ENCODE assay signal across 25 mouse cellular contexts in the genomic region with DNA sequence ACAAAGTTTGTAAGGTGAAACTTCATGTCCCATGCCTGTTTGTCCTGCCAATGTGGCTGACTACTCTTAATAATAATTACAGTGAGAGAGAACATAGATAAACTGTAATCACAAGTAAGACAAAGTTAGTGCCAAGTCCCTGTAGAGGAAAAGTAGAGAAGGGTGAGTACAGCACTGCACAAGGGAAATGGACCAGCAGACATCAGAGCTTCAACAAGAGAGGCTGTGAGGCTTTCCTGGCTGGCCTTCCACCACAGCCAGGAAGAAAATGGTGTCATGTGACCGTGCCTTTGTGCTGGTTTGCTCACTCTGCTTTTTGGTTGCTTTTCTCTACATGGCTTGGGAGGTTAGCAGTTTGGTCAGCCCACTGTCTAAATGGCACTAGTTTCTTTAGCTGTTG. TPM values are rescaled to one million over a fixed set of nuclear protein-coding genes. Genes with fewer than 3 reads are reported as not detected.
A peak's percentile ranks its signal among the peaks of the same experiment; 100 is the strongest.
DNase-seq lines count a peak whose midpoint lies in the region; ATAC-seq and TF ChIP-seq lines count a peak whose summit lies in the region.
"Had no signal": no experiment of that assay in that cellular context is flagged by ENCODE, and none has a peak within 500 bp of the region (broad histone marks: within the 10 kb centered on the region; RNA-seq: fewer than 3 reads in every experiment).

No protein-coding gene starts in this region.

- DNase-seq in cerebellum, adult 18-20 months = no peak
- peak; percentile 7 for DNase-seq in midbrain, postnatal 0 days (ENCODE audit: low spot score)
- no peak for DNase-seq in right cerebral cortex, postnatal 25 days
- DNase-seq: adrenal gland, postnatal 10 days; B cell, adult 2 months; cerebellum, adult 2 months; cerebellum, postnatal 14 days; embryo, embryonic 11 days; gastrocnemius, postnatal 14 days; heart, postnatal 36 days; kidney, adult 11 months had no signal

- TF ChIP-seq CTCF in midbrain, postnatal 0 days (IDR thresholded peaks at IDR 0.05) = no peak

- H3K4me1 ChIP-seq in hindbrain, embryonic 15.5 days (replicated peaks) = no peaks in the 10 kb centered on the region
- no peaks in the 10 kb centered on the region for H3K4me1 ChIP-seq in hindbrain, embryonic 13.5 days (replicated peaks)
- H3K4me1 ChIP-seq in midbrain, postnatal 0 days (ENCODE audit: insufficient read depth, low read length) = no peaks in the 10 kb centered on the region
- H3K4me1 ChIP-seq in midbrain, embryonic 15.5 days = no peaks in the 10 kb centered on the region
- H3K4me1 ChIP-seq: embryonic facial prominence, embryonic 15.5 days; forebrain, embryonic 10.5 days; forebrain, embryonic 15.5 days; heart, embryonic 12.5 days; hindbrain, embryonic 12.5 days had no signal

- H3K4me2 ChIP-seq in hindbrain, embryonic 15.5 days = no peak overlapping the region
- H3K4me2 ChIP-seq in hindbrain, embryonic 13.5 days = no peak overlapping the region
- no peak overlapping the region for H3K4me2 ChIP-seq in midbrain, postnatal 0 days (ENCODE audit: low read depth, low read length, poor library complexity, severe bottlenecking)
- H3K4me2 ChIP-seq in midbrain, embryonic 15.5 days = no peak overlapping the region
- H3K4me2 ChIP-seq: embryonic facial prominence, embryonic 15.5 days; forebrain, embryonic 15.5 days; heart, embryonic 12.5 days; hindbrain, embryonic 12.5 days had no signal

- no peaks in the 10 kb centered on the region for H3K9me3 ChIP-seq in hindbrain, embryonic 15.5 days
- no peaks in the 10 kb centered on the region for H3K9me3 ChIP-seq in hindbrain, embryonic 13.5 days
- H3K9me3 ChIP-seq in midbrain, postnatal 0 days (ENCODE audit: low read length) = no peaks in the 10 kb centered on the region
- no peaks in the 10 kb centered on the region for H3K9me3 ChIP-seq in midbrain, embryonic 15.5 days
- H3K9me3 ChIP-seq: embryonic facial prominence, embryonic 15.5 days; forebrain, embryonic 10.5 days; forebrain, embryonic 15.5 days; G1E; heart, embryonic 12.5 days; hindbrain, embryonic 12.5 days had no signal

- no peak overlapping the region for H3K9ac ChIP-seq in hindbrain, embryonic 15.5 days
- H3K9ac ChIP-seq in hindbrain, embryonic 13.5 days = no peak overlapping the region
- no peak overlapping the region for H3K9ac ChIP-seq in midbrain, postnatal 0 days (replicated peaks; ENCODE audit: low read length, poor library complexity, severe bottlenecking)
- no peak overlapping the region for H3K9ac ChIP-seq in midbrain, embryonic 15.5 days
- H3K9ac ChIP-seq: embryonic facial prominence, embryonic 15.5 days; forebrain, embryonic 15.5 days; heart, embryonic 12.5 days; hindbrain, embryonic 12.5 days had no signal

- no peaks in the 10 kb centered on the region for H3K36me3 ChIP-seq in hindbrain, embryonic 15.5 days
- H3K36me3 ChIP-seq in hindbrain, embryonic 13.5 days = no peaks in the 10 kb centered on the region
- H3K36me3 ChIP-seq in midbrain, postnatal 0 days (ENCODE audit: insufficient read depth, low read length) = no peaks in the 10 kb centered on the region
- no peaks in the 10 kb centered on the region for H3K36me3 ChIP-seq in midbrain, embryonic 15.5 days (replicated peaks)
- H3K36me3 ChIP-seq: embryonic facial prominence, embryonic 15.5 days; forebrain, embryonic 10.5 days; forebrain, embryonic 15.5 days; G1E; heart, embryonic 12.5 days; hindbrain, embryonic 12.5 days had no signal

- ATAC-seq in cerebellum, adult (ENCODE audit: insufficient number of reproducible peaks, low FRiP score, low TSS enrichment) = 0 out of 2 replicates have a peak, but pooled peaks have one; percentile 45
- 0 out of 2 replicates have a peak, but pooled peaks have one; percentile 45 for ATAC-seq in hindbrain, embryonic 15.5 days (ENCODE audit: low FRiP score, low read depth)
- no peak for ATAC-seq in hindbrain, embryonic 13.5 days (ENCODE audit: low FRiP score)
- no peak for ATAC-seq in midbrain, postnatal 0 days (ENCODE audit: low FRiP score)
- no peak for ATAC-seq in midbrain, embryonic 15.5 days (replicated peaks)
- ATAC-seq: CD4-positive, CD25-positive, alpha-beta regulatory T cell, adult 4 months; forebrain, embryonic 15.5 days had no signal

- no peaks in the 10 kb centered on the region for H3K27me3 ChIP-seq in hindbrain, embryonic 15.5 days
- no peaks in the 10 kb centered on the region for H3K27me3 ChIP-seq in hindbrain, embryonic 13.5 days
- no peaks in the 10 kb centered on the region for H3K27me3 ChIP-seq in midbrain, postnatal 0 days (ENCODE audit: insufficient read depth, low read length)
- H3K27me3 ChIP-seq in midbrain, embryonic 15.5 days (replicated peaks) = no peaks in the 10 kb centered on the region
- H3K27me3 ChIP-seq: embryonic facial prominence, embryonic 15.5 days; forebrain, embryonic 15.5 days; heart, embryonic 12.5 days; hindbrain, embryonic 12.5 days had no signal

- H3K27ac ChIP-seq in hindbrain, embryonic 15.5 days (replicated peaks) = no peak overlapping the region
- no peak overlapping the region for H3K27ac ChIP-seq in hindbrain, embryonic 13.5 days
- no peak overlapping the region for H3K27ac ChIP-seq in midbrain, postnatal 0 days (ENCODE audit: low read depth, low read length)
- H3K27ac ChIP-seq in midbrain, embryonic 15.5 days = no peak overlapping the region
- H3K27ac ChIP-seq: embryonic facial prominence, embryonic 15.5 days; forebrain, embryonic 10.5 days; forebrain, embryonic 15.5 days; hindbrain, embryonic 12.5 days had no signal

- H3K4me3 ChIP-seq in hindbrain, embryonic 15.5 days = no peak overlapping the region
- H3K4me3 ChIP-seq in hindbrain, embryonic 13.5 days = no peak overlapping the region
- H3K4me3 ChIP-seq in midbrain, postnatal 0 days (ENCODE audit: low read depth, low read length) = no peak overlapping the region
- no peak overlapping the region for H3K4me3 ChIP-seq in midbrain, embryonic 15.5 days
- H3K4me3 ChIP-seq: embryonic facial prominence, embryonic 15.5 days; erythroblast, embryonic 14.5 days; forebrain, embryonic 10.5 days; forebrain, embryonic 15.5 days; heart, embryonic 12.5 days; hindbrain, embryonic 12.5 days had no signal

- 68% methylated on average over 1 of the region's 1 CpGs for WGBS in hindbrain, embryonic 15.5 days
- WGBS in hindbrain, embryonic 13.5 days = 58% methylated on average over 1 of the region's 1 CpGs
- 63% methylated on average over 1 of the region's 1 CpGs for WGBS in midbrain, postnatal 0 days
- WGBS in midbrain, embryonic 15.5 days = 50% methylated on average over 1 of the region's 1 CpGs

RNA-seq across cellular contexts. Expression of gene Spata9, which starts 8.7 kb away (rescaled TPM):
- polyA plus RNA-seq in hindbrain, embryonic 15.5 days (2015; fragmentation: Nextera tagmentation; extraction: Ambion mirVana) = 2.2 and 2.6 TPM in 2 replicates
- 2.4 and 2.7 TPM in 2 replicates for polyA plus RNA-seq in hindbrain, embryonic 13.5 days (2015; fragmentation: Nextera tagmentation; extraction: Ambion mirVana)
- total RNA-seq in midbrain, postnatal 0 days (2014; rRNA removed) = 0.49 and 1.4 TPM in 2 replicates
- 3.8 and 4.7 TPM in 2 replicates for polyA plus RNA-seq in midbrain, postnatal 0 days (2015; fragmentation: Nextera tagmentation; extraction: Ambion mirVana)
- polyA plus RNA-seq in midbrain, embryonic 15.5 days (2015; fragmentation: Nextera tagmentation; extraction: Ambion mirVana) = 2.2 and 3.6 TPM in 2 replicates
- total RNA-seq: adrenal gland, postnatal 10 days; common myeloid progenitor, adult 5-6 weeks; gastrocnemius, postnatal 14 days; heart, adult 8-10 months; heart, postnatal 36 days had no signal
- polyA plus RNA-seq: CD4-positive, CD25-positive, alpha-beta regulatory T cell, adult 4 months; erythroblast, embryonic 14.5 days; G1E had no signal

RNA-seq across cellular contexts. Expression of gene Rhobtb3, which starts 31.9 kb away (rescaled TPM):
- 21.0 and 22.0 TPM in 2 replicates for polyA plus RNA-seq in hindbrain, embryonic 15.5 days (2015; fragmentation: Nextera tagmentation; extraction: Ambion mirVana)
- polyA plus RNA-seq in hindbrain, embryonic 13.5 days (2015; fragmentation: Nextera tagmentation; extraction: Ambion mirVana) = 23.7 and 25.7 TPM in 2 replicates
- 31.7 and 67.6 TPM in 2 replicates for total RNA-seq in midbrain, postnatal 0 days (2014; rRNA removed)
- 11.6 and 12.1 TPM in 2 replicates for polyA plus RNA-seq in midbrain, postnatal 0 days (2015; fragmentation: Nextera tagmentation; extraction: Ambion mirVana)
- 22.9 and 23.2 TPM in 2 replicates for polyA plus RNA-seq in midbrain, embryonic 15.5 days (2015; fragmentation: Nextera tagmentation; extraction: Ambion mirVana)

RNA-seq across cellular contexts. Expression of gene Rfesd, which starts 42.9 kb away (rescaled TPM):
- 17.2 and 18.5 TPM in 2 replicates for polyA plus RNA-seq in hindbrain, embryonic 15.5 days (2015; fragmentation: Nextera tagmentation; extraction: Ambion mirVana)
- 18.5 and 18.7 TPM in 2 replicates for polyA plus RNA-seq in hindbrain, embryonic 13.5 days (2015; fragmentation: Nextera tagmentation; extraction: Ambion mirVana)
- total RNA-seq in midbrain, postnatal 0 days (2014; rRNA removed) = 16.7 and 18.7 TPM in 2 replicates
- polyA plus RNA-seq in midbrain, postnatal 0 days (2015; fragmentation: Nextera tagmentation; extraction: Ambion mirVana) = 25.4 and 25.5 TPM in 2 replicates
- polyA plus RNA-seq in midbrain, embryonic 15.5 days (2015; fragmentation: Nextera tagmentation; extraction: Ambion mirVana) = 18.8 and 19.0 TPM in 2 replicates

Comparison
In these comparisons a context has a peak if more than half of its experiments do, and no peak if none do; other contexts are left out.
1. ATAC-seq: peak in cerebellum, adult (single experiment) and hindbrain, embryonic 15.5 days (single experiment); none in hindbrain, embryonic 13.5 days (single experiment), midbrain, postnatal 0 days (single experiment) and midbrain, embryonic 15.5 days (single experiment).